Mouse (Mus musculus) bone marrow, adult 2 months (tissue): ENCODE data around the gene Ercc8. TPM values are rescaled to one million over a fixed set of nuclear protein-coding genes. Genes with fewer than 3 reads are reported as not detected.

Experiments used
- H3K27ac ChIP-seq: fragments of 200-500 bp; 2 replicates; pipeline ENCODE4 v1.5.1; 2012; ENCODE audit warnings: low read depth, mild to moderate bottlenecking, control low read depth, inconsistent platforms, low read length; ENCODE audit not compliant: control insufficient read depth, poor library complexity, insufficient read depth
- H3K4me1 ChIP-seq: fragments of 200-500 bp; 2 replicates; pipeline ENCODE4 v1.6.1; 2011; ENCODE audit warnings: low read length; ENCODE audit not compliant: control insufficient read depth, insufficient read depth
- H3K4me3 ChIP-seq: fragments of 200-500 bp; replicated peaks from 2 replicates; pipeline ENCODE3; 2011; ENCODE audit warnings: mild to moderate bottlenecking, low read depth, low read length, control low read depth; ENCODE audit not compliant: control insufficient read depth
- CTCF ChIP-seq: fragments of 200-500 bp; IDR thresholded peaks from 2 replicates; pipeline ENCODE4 v1.5.1; 2011; ENCODE audit warnings: low read length, control low read depth; ENCODE audit not compliant: control insufficient read depth, insufficient read depth
- POLR2A ChIP-seq: fragments of 200-500 bp; IDR thresholded peaks from 2 replicates; pipeline ENCODE4 v1.6.1; 2011; ENCODE audit warnings: low read depth, mild to moderate bottlenecking, control low read depth, low read length, borderline replicate concordance; ENCODE audit not compliant: control insufficient read depth
- WGBS: fragments of 180-500 bp; shearing (Covaris S2); methylation state at CpG from one replicate; pipeline ENCODE4 v1.1.7; 2018; 5-methylcytosine and 5-hydroxymethylcytosine counted together
- polyA plus RNA-seq: library from polyadenylated mRNA; stranded (reverse); fragments of >200 nt; gene quantifications from 2 replicates; pipeline ENCODE4 v1.2.4, GENCODE M21; 2011; ENCODE audit warnings: low replicate concordance; ENCODE audit not compliant: missing spikeins, insufficient read depth, insufficient read length

Gene Ercc8
- polyA plus RNA-seq, 1 experiment, result 2.9 TPM

DNA sequence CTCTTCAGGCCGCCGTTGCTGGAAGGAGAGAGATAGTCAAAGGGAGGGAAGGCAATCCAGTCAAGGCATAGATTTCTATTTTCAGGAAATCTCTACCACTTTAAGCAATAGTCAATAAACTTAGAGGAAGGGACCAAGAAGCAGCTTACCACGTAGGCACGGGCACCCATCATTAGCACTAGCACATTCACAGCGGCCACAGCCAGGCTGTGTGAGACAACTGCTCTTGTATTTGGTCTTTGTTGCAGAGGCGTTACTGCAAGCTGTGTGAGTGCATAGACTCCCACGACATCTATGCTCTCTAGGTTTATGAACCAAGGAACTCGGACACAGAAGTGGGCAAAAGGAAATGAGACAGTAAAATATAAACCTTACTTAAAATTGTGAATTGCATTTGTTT lies 14.4 kb upstream of the Ercc8 start:
- TF ChIP-seq POLR2A (no peak), CTCF (no peak)
- Histone ChIP-seq H3K27ac (no peak overlapping the region), H3K4me1 (no peaks in the 10 kb centered on the region), H3K4me3 (no peak overlapping the region)
- WGBS, result 87% methylated on average over 8 of the region's 8 CpGs

DNA sequence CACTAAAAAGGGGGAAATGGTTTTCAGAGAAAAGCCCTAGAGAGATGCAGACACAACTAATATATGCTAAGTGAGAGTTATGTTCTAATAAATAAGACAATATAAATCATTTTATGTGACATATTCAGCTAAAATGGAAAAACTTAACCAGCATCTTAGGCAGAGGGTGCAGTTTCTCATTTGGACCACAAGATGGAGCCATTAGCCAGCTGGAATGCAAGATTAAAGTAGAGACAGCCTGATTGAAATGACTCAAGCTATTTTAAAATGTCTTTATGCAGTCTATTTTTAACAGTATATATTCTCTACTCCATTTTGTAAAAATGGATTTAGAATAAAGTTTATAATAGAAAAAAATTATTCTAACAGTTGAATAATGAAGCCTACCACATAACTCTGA lies 6.7 kb upstream of the Ercc8 start:
- TF ChIP-seq CTCF (peak; percentile 45), POLR2A (no peak)
- H3K4me3 ChIP-seq, result no peak overlapping the region
- no peaks in the 10 kb centered on the region for H3K4me1 ChIP-seq
- no peak overlapping the region for H3K27ac ChIP-seq

DNA sequence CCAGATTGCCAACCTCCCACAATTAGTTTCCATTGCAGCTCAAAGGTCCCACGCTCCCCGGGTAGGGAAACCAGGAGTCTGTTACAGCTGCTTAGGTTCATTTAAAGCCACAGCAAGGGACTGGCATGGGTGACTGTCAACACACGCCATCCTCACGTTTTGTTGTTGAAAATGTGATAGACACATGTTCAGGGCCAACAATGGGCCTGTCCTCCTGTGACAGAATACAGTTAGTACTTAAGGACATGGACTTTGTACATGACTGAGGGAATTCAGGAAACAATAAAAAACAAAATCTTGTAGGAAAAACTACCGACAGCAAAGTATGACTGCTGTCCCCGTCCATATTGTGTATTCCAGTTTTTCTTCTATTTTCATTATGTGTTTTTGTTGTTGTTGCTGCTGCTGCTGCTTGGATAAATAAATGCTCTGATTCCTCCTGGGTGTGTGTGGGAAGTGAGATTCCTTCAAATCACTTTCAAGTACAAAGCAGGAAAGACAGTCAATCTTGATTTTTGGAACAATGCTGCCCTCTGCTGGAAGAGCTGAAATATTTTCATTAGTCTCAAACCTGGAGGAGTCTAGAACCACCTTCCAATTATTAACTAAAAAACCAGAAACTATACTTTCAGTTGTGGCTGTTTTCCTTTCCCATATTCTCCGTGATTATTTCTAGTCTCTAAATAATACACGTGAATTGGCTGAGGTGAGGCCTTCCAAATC lies 5.7 kb upstream of the Ercc8 start:
- H3K4me3 ChIP-seq, result no peak overlapping the region
- peak; percentile 19; the same call in 1 of the 2 replicates for TF ChIP-seq CTCF
- TF ChIP-seq POLR2A, result no peak
- 71% methylated on average over 8 of the region's 8 CpGs for WGBS
- no peak overlapping the region for H3K27ac ChIP-seq
- H3K4me1 ChIP-seq, result no peaks in the 10 kb centered on the region

DNA sequence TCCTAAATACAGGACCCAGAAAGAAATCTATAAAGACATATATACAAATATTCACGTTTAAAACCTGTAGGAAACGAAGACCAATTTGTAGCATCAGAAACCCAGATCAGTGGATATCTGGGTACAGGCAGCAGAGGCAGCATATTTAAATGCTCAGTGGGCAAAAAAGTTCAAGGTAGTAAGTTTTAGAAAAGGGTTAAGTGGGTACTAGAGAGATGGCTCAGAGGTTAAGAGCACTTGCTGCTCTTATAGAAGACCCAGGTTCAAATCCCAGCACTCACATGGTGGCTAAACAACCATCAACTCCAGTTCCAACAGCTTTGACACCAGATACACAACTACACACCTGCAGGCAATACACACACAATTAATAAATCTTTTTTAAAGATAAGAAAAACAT lies 1.4 kb upstream of the Ercc8 start:
- Histone ChIP-seq H3K4me3 (no peak overlapping the region), H3K4me1 (no peaks in the 10 kb centered on the region; the same call in 1 of the 2 replicates), H3K27ac (no peak overlapping the region)
- TF ChIP-seq CTCF (no peak), POLR2A (no peak)
- 66% methylated on average over 2 of the region's 2 CpGs for WGBS

DNA sequence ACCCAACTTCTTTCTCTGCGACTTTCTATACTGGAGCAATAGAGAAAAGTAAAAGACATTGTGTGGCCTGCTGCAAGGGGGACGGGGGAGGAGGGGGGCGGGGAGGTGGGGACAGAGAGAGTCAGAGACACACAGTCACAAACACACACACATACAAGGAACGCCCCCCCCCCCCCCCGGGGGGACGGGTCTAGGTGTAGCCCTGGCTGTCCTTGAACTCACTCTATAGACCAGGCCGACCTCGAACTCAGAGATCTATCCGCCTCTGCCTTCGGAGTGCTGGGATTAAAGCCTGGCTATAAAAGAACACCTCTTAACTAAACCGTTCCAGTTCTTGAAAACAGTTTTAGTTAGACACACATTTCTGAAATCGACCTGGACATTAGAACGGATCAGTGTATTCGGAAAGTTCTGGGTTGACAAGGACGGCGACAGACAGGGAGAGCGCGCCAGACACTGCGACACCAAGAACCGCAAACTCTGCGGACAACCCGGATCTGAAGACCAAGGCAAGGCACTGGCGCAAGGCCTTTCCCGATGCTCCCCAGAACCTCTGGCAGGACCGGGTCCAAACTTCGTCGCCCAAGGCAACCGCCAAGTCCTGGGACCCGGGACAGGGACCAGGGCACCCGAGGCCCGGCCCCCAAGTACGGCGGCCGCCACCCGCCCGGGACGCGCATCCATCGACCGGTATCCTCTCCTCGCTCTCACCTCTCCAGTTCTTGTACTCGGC lies 633 bp upstream of the Ercc8 start:
- WGBS, result 4% methylated on average over 42 of the region's 42 CpGs
- no peak overlapping the region for H3K27ac ChIP-seq
- TF ChIP-seq POLR2A (no peak), CTCF (no peak)

DNA sequence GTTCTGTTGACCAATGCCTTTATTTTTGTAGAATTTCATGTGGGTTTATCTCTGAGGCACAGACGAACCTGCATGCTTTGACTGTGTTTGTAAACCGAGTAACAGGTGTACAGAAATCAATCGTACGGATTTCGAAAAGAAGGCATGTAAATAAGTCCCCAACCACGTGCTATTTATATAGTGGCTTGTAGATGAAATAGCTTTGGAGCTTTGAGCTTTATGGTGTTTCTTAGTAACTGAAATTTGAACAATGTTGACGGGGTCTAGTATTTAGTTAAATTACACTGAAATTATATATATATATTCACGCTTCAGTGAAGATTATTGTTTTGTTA lies 677 bp downstream of the Ercc8 start:
- no peak overlapping the region for H3K27ac ChIP-seq
- 7% methylated on average over 8 of the region's 8 CpGs for WGBS
- H3K4me3 ChIP-seq, result peak overlapping the region; percentile 96
- no peaks in the 10 kb centered on the region; the same call in 1 of the 2 replicates for H3K4me1 ChIP-seq
- TF ChIP-seq POLR2A (no peak), CTCF (no peak)

More for the DNA sequence above, 633 bp upstream of the Ercc8 start:
- Histone ChIP-seq H3K4me3 (peak overlapping the region; percentile 96), H3K4me1 (no peaks in the 10 kb centered on the region; the same call in 1 of the 2 replicates)

DNA sequence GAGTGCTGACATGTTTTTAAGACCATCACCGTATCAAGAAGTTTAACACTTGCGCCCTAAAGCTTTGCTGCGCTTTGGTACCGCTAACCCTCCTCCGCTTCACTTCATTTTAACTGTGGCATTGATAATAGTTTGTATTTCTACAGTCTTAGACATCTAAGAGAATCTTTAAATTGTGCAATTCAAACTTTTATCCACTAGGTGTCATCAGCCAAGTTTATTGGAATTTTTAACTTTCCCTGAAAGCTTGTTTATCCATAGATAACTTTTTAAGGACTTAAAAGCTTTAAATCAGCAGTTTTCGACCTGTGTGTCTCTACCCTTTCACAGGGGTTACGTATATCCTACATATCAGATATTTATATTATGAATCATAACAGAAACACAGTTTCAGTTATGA lies 1.4 kb downstream of the Ercc8 start:
- TF ChIP-seq POLR2A (no peak), CTCF (no peak)
- WGBS, result 50% methylated on average over 7 of the region's 7 CpGs

DNA sequence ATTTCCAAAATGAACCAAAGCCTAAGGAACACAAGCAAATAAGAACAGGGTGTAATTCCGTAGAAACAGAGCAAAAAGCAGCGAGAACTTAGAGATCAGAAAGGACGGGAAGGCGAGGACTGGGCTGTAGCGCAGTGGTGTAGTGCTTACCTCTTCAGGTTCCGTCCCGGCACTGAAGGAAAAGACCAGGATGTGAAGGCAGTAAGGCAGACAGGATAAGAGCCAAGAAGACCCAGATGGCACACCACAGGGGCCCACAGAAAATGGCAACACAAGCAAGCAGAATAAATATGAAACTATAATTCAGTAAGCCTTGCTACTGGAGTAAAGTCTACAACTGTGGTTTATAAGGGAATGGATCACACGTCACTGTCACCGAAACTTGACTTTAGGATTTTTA lies 5.4 kb downstream of the Ercc8 start:
- Histone ChIP-seq H3K4me3 (no peak overlapping the region), H3K4me1 (no peaks in the 10 kb centered on the region; the same call in 1 of the 2 replicates), H3K27ac (no peak overlapping the region)
- TF ChIP-seq CTCF (no peak), POLR2A (no peak)
- 91% methylated on average over 9 of the region's 9 CpGs for WGBS

More for the DNA sequence above, 1.4 kb downstream of the Ercc8 start:
- Histone ChIP-seq H3K27ac (no peak overlapping the region), H3K4me1 (no peaks in the 10 kb centered on the region; the same call in 1 of the 2 replicates), H3K4me3 (no peak overlapping the region)

DNA sequence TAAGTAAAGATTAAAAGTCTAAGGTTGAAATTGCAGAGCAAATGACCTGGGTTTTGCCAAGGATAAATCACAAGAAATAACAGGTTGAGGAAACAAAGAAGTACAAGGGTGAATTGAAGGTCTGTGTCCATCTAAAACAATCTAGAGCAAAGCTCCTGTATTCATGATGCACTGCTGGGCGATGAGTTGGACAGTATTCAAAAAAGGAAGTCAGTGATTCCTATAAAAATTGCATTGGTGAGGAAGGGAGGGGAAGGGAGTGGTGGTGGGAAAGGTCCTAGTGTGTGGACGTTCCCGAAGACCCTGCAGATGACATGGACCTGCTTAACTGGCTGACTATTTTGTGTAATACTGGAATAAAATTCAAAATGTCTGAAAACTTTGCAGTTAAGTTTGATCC lies 6.1 kb downstream of the Ercc8 start:
- no peak for TF ChIP-seq CTCF
- TF ChIP-seq POLR2A, result no peak
- WGBS, result 79% methylated on average over 3 of the region's 3 CpGs
- H3K4me3 ChIP-seq, result no peak overlapping the region

More for the DNA sequence above, 6.1 kb downstream of the Ercc8 start:
- H3K27ac ChIP-seq, result no peak overlapping the region
- H3K4me1 ChIP-seq, result no peaks in the 10 kb centered on the region; the same call in 1 of the 2 replicates
